Mouse (Mus musculus) heart, adult 11 months (tissue): ENCODE results near the gene Sez6l.
A peak's percentile ranks its signal among the peaks of the same experiment; 100 is the strongest.

Source experiments
- DNase-seq: peaks from one replicate; pipeline ENCODE4 v3.0.0; 2022

The Sez6l gene

DNA sequence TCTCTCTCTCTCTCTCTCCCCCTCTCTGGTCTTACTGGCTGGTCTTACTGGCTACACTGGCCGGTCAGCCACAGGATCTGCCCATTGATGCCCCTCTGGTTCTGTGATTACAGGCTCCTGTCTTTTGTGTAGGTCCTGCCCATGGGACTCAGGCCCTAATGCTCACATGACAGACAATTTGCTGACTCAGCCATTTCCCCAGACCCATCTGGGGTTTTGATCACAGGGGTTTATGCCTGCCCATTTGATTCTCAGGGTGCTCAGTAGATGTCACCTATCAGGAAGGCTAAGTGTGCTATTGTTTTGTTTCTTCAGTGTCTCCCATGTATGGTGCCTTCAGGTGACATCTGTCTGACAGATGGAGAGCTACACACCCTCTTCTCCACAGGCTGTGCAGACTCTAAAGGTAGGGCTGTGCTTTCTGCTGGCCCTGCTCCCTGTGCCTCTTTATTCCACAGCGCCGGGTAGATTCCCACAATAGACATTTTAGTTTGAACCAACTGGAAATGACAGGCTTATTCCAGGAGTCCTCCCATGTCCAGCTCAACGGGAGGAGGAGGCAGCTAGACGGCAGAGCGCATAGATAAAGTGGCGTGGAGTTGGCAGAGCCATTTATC, 80.1 kb downstream of the Sez6l start:
- DNase-seq = no peak

GRCm38 (mm10) chr5:112493492-112493891, 83.5 kb downstream of the Sez6l start:
- no peak for DNase-seq

DNA sequence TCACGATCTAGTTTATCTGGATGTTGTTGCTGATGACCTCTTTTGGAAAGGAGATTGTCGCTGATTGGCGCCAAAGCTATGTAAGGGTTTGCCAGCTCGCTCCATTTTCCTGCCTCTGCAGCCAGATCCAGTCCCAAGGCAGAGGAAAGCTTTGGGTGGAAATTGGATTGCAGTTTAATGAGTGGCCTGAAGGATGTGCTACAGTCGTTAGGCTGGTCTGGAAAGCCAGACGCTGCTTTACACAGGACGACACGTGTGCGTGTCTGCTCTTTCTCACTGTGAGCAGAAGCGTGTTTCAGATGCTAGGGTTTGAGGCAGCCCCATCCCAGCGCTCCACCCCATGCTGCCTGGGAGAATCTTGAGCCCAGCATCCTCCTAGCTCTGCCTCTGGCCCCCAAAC, 85.5 kb downstream of the Sez6l start:
- DNase-seq = no peak

- no peak for DNase-seq
Observed at GRCm38 (mm10) chr5:112488101-112488776, 88.7 kb downstream of the Sez6l start.

DNA sequence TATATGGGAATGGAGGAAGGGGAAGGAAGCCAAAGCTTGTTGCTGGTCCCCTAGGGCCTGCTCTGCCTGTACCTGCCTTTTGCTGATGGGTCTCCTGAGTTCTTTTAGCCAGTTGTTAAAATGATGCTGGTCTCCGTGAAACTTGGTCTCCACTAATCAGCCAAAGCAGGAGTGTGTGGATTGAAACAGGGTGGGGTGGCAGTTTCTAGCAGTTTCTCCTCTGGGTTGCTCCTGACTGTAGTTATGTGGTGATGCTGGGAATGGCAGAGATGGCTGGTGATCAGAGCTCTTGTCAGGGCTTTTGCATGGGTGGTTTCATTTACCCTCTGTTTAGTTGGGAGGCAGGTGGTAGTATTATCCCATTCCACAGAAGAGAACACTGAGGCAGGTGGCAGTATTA, 89.5 kb downstream of the Sez6l start:
- DNase-seq = no peak

GRCm38 (mm10) chr5:112486415-112486814, 90.6 kb downstream of the Sez6l start:
- DNase-seq = peak; percentile 93

GRCm38 (mm10) chr5:112484924-112485715, 91.9 kb downstream of the Sez6l start:
- DNase-seq = no peak

GRCm38 (mm10) chr5:112483030-112483429, 94.0 kb downstream of the Sez6l start:
- DNase-seq = no peak

GRCm38 (mm10) chr5:112482551-112482950, 94.4 kb downstream of the Sez6l start:
- DNase-seq = no peak

DNA sequence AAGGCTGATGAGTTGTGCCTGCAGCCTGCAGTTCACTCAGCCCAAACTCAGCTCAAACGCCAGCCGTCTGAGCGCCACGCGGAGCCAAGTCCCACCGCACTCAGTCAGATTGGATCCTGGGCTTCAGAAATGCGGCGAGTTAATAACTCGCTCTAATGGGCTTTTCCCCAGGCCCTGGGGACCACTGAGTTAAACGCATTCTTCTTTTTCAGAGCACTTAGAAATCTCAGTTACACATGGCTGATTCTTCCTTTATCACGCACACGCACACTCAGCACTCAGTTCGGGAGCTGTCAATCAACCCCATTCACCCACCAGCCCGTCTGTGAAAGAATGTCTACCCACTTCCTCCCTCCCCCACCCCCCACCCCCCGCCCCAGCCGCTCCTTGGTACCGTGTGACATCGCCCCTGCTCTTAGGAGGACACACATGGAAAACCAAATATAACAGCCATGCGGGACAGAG, 95.0 kb downstream of the Sez6l start:
- no peak for DNase-seq

DNA sequence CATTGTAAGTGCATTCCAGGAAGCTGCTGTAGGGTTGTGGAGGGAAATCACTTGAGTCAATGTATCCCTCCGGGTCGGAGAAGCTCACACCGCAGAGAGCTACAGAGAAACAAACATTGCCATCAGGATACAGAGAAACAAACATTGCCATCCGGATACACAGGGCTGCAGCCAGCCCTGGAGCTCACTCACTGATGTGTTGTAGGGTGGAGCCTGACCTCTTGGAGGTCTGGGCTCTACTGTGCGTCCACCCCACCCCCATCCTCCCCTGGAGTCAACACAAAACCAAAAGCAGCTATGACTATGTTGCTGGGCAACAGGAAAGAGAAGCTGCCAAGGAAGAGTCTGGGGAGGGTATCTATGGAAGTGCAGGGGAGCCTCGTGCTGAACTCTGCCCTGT, 103.5 kb downstream of the Sez6l start:
- no peak for DNase-seq

GRCm38 (mm10) chr5:112470144-112470543, 106.8 kb downstream of the Sez6l start:
- no peak for DNase-seq

- DNase-seq = no peak
Observed at GRCm38 (mm10) chr5:112468986-112469581, 107.9 kb downstream of the Sez6l start.

GRCm38 (mm10) chr5:112466331-112466730, 110.7 kb downstream of the Sez6l start:
- no peak for DNase-seq

DNA sequence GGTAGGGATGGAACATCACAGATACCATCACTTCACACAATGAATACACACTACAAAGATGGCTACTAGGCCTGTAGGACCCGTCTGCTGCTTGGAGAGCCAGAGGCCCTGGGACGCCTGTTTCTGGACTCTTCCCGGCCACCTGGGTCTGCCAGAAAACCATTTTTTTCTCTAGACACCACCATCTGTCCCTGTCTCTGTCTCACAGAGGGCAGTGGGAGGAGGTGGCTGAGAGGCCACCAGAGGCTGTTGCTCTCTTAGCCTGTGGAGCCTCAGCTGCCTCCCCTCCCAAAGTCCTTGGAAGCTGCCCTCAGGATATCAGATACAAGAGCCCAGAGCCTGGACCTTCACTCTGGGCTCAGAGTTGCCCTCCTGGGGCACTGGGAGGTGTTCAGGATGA, 117.1 kb downstream of the Sez6l start:
- no peak for DNase-seq

GRCm38 (mm10) chr5:112454966-112455555, 121.9 kb downstream of the Sez6l start:
- no peak for DNase-seq

GRCm38 (mm10) chr5:112453088-112453487, 123.9 kb downstream of the Sez6l start:
- no peak for DNase-seq

DNA sequence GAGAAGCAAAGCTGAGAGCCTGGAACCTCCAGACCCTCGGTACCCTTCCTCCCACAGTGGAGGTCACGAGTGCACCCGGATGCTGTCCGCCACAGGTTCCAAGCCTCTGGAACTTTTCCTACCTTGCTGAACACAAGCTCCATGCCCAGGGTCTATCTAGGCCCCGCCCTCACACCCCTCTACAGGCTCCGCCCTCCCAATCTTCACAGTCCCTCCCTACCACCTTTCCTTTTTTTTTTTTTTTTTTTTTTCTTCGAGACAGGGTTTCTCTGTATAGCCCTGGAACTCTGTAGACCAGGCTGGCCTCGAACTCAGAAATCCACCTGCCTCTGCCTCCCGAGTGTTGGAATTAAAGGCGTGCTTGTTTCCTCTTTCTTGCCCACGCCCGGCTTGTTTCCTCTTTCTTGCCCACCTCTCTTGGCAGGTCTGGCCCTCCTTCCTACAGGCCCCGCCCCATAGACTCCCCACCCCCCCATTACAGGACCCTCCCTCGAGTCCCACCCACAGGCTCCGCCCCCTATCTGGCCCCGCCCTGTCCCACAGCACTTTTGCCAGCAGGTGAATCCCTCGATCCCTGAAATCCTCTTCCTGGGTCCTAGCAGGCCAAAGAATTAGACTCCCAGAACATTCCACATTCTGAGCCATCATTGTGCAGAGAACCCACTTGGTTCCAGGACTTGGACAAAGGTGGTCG, 128.1 kb downstream of the Sez6l start, which contains the start of gene Gm6588:
Gm6588 (plus strand) TSS at position 680 of the 694 bp plus-strand sequence.
- no peak for DNase-seq

DNA sequence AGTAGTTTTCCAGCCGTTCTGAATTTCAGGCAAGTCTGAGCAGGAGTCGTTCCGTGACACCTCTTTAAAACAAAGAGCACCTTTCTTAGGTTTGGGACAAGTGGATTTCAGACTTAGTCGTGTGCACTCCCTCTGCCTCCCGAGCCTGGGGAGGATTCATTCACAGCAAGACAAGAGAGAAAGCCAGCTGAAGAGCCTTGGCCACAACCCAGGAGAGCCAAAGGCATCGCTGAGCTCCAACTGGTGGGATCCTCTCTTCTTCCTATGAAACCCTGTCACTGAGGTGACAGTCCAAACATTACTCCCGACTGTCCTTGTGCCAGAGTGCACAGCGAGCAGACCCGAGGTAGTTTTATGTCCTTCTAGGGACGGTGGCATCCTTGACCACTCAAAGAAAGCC, 138.4 kb downstream of the Sez6l start:
- no peak for DNase-seq

GRCm38 (mm10) chr5:112433004-112433403, 144.0 kb downstream of the Sez6l start:
- no peak for DNase-seq

DNA sequence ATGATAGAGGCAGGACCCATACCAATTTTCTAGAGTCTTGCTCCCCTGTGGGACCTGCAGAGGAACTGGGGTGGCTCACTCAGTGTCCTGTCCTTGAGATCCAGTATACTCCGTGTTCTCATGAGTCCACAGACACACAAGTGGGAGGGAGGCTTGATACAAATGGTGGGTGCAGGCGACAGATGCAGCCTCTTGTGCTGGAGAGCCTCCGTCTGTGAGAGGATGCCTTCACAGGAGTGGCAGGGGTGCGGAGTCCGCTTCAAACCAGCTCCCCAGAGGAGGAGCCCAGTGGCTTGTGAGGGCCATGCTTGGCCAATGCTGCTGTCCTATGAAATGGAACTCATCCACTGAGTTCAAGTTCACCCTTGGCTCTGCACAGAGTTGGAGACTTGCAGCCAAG, 145.0 kb downstream of the Sez6l start:
- DNase-seq = no peak

GRCm38 (mm10) chr5:112431120-112431775, 145.7 kb downstream of the Sez6l start:
- DNase-seq = no peak
